Mouse (Mus musculus) ovary, adult 10 weeks (tissue): ENCODE results near the gene Ctdnep1. TPM values are rescaled to one million over a fixed set of nuclear protein-coding genes. Genes with fewer than 3 reads are reported as not detected.

Source experiments
- polyA plus RNA-seq: library from polyadenylated mRNA; stranded (reverse); fragments of 350-450 nt; fragmentation: Illumina TruSeq; extraction: RNeasy Lipid Tissue Mini Kit (QIAGEN cat#74804); gene quantifications from one replicate; pipeline ENCODE4 v1.2.3, GENCODE M21; 2014

The Ctdnep1 gene
- 63.2 TPM for polyA plus RNA-seq

GRCm38 (mm10) chr11:69981141-69981762, at the start of gene Ctdnep1:
Gene Ctdnep1 (plus strand): TSS chr11:69981156.

GRCm38 (mm10) chr11:69935137-69935879, 45.6 kb upstream of the Ctdnep1 start, which contains the start of gene Ybx2:
Gene Ybx2 (plus strand): TSS chr11:69935796.

GRCm38 (mm10) chr11:69948066-69948762, 32.7 kb upstream of the Ctdnep1 start, which contains the start of gene Slc2a4:
Gene Slc2a4 (minus strand): TSS chr11:69948188.

GRCm38 (mm10) chr11:69964650-69965270, 16.2 kb upstream of the Ctdnep1 start, which contains the start of gene Cldn7:
Gene Cldn7 (plus strand): TSS chr11:69964779.

GRCm38 (mm10) chr11:69982225-69982624, 1.3 kb downstream of the Ctdnep1 start, which contains the start of gene Elp5:
Gene Elp5 (minus strand): TSS chr11:69982517.

GRCm38 (mm10) chr11:69990850-69991691, 10.1 kb downstream of the Ctdnep1 start, which contains the start of gene Gabarap:
Gene Gabarap (plus strand): TSS chr11:69991143.

GRCm38 (mm10) chr11:69995391-69995960, 14.5 kb downstream of the Ctdnep1 start, which contains the start of gene Phf23:
Gene Phf23 (plus strand): TSS chr11:69995777.

GRCm38 (mm10) chr11:70000396-70000898, 19.5 kb downstream of the Ctdnep1 start, which contains the start of gene Dvl2:
Gene Dvl2 (plus strand): TSS chr11:70000595.

GRCm38 (mm10) chr11:70014880-70015558, 34.1 kb downstream of the Ctdnep1 start, which contains the start of gene Acadvl:
Gene Acadvl (minus strand): TSS chr11:70015411.

GRCm38 (mm10) chr11:70016669-70017068, 35.7 kb downstream of the Ctdnep1 start, which contains the start of gene Dlg4:
Gene Dlg4 (plus strand): TSS chr11:70016942.

Other genes with a start within 250 kb of the Ctdnep1 start
- gene Polr2a, start 222.5 kb upstream of the Ctdnep1 start, polyA plus RNA-seq, result 38.0 TPM
- gene Slc35g3, start 219.2 kb upstream of the Ctdnep1 start, polyA plus RNA-seq, result 0.48 TPM
- 26.4 TPM for gene Zbtb4, start 215.2 kb upstream of the Ctdnep1 start, polyA plus RNA-seq
- 3.4 TPM for gene Chrnb1, start 185.2 kb upstream of the Ctdnep1 start, polyA plus RNA-seq
- 7.0 TPM for gene Fgf11, start 179.3 kb upstream of the Ctdnep1 start, polyA plus RNA-seq
- 1.2 TPM for gene Tmem102, start 175.5 kb upstream of the Ctdnep1 start, polyA plus RNA-seq
- gene Gm39566, start 165.9 kb upstream of the Ctdnep1 start, polyA plus RNA-seq, result not detected
- not detected for gene Spem2, start 162.7 kb upstream of the Ctdnep1 start, polyA plus RNA-seq
- gene Spem1, start 159.0 kb upstream of the Ctdnep1 start, polyA plus RNA-seq, result not detected
- 1.4 TPM for gene Nlgn2, start 143.4 kb upstream of the Ctdnep1 start, polyA plus RNA-seq
- gene Tmem256, start 142.6 kb upstream of the Ctdnep1 start, polyA plus RNA-seq, result 16.6 TPM
- 1.2 TPM for gene Plscr3, start 134.8 kb upstream of the Ctdnep1 start, polyA plus RNA-seq
- 0.26 TPM for gene Tnk1, start 122.4 kb upstream of the Ctdnep1 start, polyA plus RNA-seq
- not detected for gene Tmem95, start 103.1 kb upstream of the Ctdnep1 start, polyA plus RNA-seq
- gene Kctd11, start 99.8 kb upstream of the Ctdnep1 start, polyA plus RNA-seq, result 2.4 TPM
- not detected for gene Acap1, start 85.6 kb upstream of the Ctdnep1 start, polyA plus RNA-seq
- 2.4 TPM for gene 2810408A11Rik, start 80.2 kb upstream of the Ctdnep1 start, polyA plus RNA-seq
- gene Neurl4, start 80.1 kb upstream of the Ctdnep1 start, polyA plus RNA-seq, result 4.1 TPM
- gene Gps2, start 67.3 kb upstream of the Ctdnep1 start, polyA plus RNA-seq, result 21.7 TPM
- 199 TPM for gene Eif5a, start 59.2 kb upstream of the Ctdnep1 start, polyA plus RNA-seq
- gene Ybx2, start 45.4 kb upstream of the Ctdnep1 start, polyA plus RNA-seq, result 6.4 TPM
- 0.63 TPM for gene Slc2a4, start 33.0 kb upstream of the Ctdnep1 start, polyA plus RNA-seq
- 2.6 TPM for gene Cldn7, start 16.4 kb upstream of the Ctdnep1 start, polyA plus RNA-seq
- gene Elp5, start 1.4 kb downstream of the Ctdnep1 start, polyA plus RNA-seq, result 5.8 TPM
- gene Gabarap, start 10.0 kb downstream of the Ctdnep1 start, polyA plus RNA-seq, result 449 TPM
- gene Phf23, start 14.6 kb downstream of the Ctdnep1 start, polyA plus RNA-seq, result 24.2 TPM
- 1.8 TPM for gene Dvl2, start 19.4 kb downstream of the Ctdnep1 start, polyA plus RNA-seq
- 5.8 TPM for gene Acadvl, start 34.3 kb downstream of the Ctdnep1 start, polyA plus RNA-seq
- 1.7 TPM for gene Dlg4, start 35.8 kb downstream of the Ctdnep1 start, polyA plus RNA-seq
- gene Asgr1, start 72.9 kb downstream of the Ctdnep1 start, polyA plus RNA-seq, result not detected
- gene Asgr2, start 111.5 kb downstream of the Ctdnep1 start, polyA plus RNA-seq, result 0.80 TPM
- gene Mgl2, start 149.2 kb downstream of the Ctdnep1 start, polyA plus RNA-seq, result 21.9 TPM
- gene Clec10a, start 175.0 kb downstream of the Ctdnep1 start, polyA plus RNA-seq, result 3.7 TPM
- gene Slc16a11, start 231.6 kb downstream of the Ctdnep1 start, polyA plus RNA-seq, result not detected
- gene Slc16a13, start 239.9 kb downstream of the Ctdnep1 start, polyA plus RNA-seq, result 3.1 TPM
- gene Bcl6b, start 248.6 kb downstream of the Ctdnep1 start, polyA plus RNA-seq, result 7.3 TPM